Mouse (Mus musculus) liver, embryonic 16.5 days (tissue): ENCODE data around the gene Rab11fip5. TPM values are rescaled to one million over a fixed set of nuclear protein-coding genes. Genes with fewer than 3 reads are reported as not detected.
A peak's percentile ranks its signal among the peaks of the same experiment; 100 is the strongest.

Experiments
- ATAC-seq: fragments of 200-750 bp; cut with Nextera tagmentation; 2 replicates; pipeline ENCODE4 v1.8.0; 2017; ENCODE audit warnings: low read depth, mild to moderate bottlenecking, moderate number of reproducible peaks, moderate library complexity
- H3K27ac ChIP-seq: fragments of 300-500 bp; sonication (generic); 2 replicates; pipeline ENCODE4 v1.5.1; 2014; ENCODE audit warnings: mild to moderate bottlenecking, low read length
- H3K27me3 ChIP-seq: fragments of 300-500 bp; sonication (generic); 2 replicates; pipeline ENCODE4 v1.6.1; 2014; ENCODE audit warnings: low read depth, low read length, mixed read lengths; ENCODE audit not compliant: control insufficient read depth, insufficient read depth
- H3K36me3 ChIP-seq: fragments of 300-500 bp; sonication (generic); 2 replicates; pipeline ENCODE4 v1.6.1; 2014; ENCODE audit warnings: mild to moderate bottlenecking; ENCODE audit not compliant: control insufficient read depth, insufficient read depth
- H3K4me1 ChIP-seq: fragments of 300-500 bp; sonication (generic); 2 replicates; pipeline ENCODE4 v1.6.1; 2014; ENCODE audit warnings: low read depth, low read length, mixed read lengths; ENCODE audit not compliant: control insufficient read depth
- H3K4me2 ChIP-seq: fragments of 300-500 bp; sonication (generic); 2 replicates; pipeline ENCODE4 v1.6.1; 2014; ENCODE audit warnings: low read depth, low read length, mixed read lengths
- H3K4me3 ChIP-seq: fragments of 300-500 bp; sonication (generic); 2 replicates; pipeline ENCODE4 v1.5.1; 2014; ENCODE audit warnings: low read depth, mild to moderate bottlenecking, low read length
- H3K9ac ChIP-seq: fragments of 300-500 bp; sonication (generic); 2 replicates; pipeline ENCODE4 v1.6.1; 2014; ENCODE audit warnings: low read depth, low read length
- H3K9me3 ChIP-seq: fragments of 300-500 bp; sonication (generic); replicated peaks from 2 replicates; pipeline ENCODE4 v1.6.1; 2016; ENCODE audit warnings: low read length; ENCODE audit not compliant: control insufficient read depth
- WGBS: fragments of 180-500 bp; shearing (Covaris S2); extraction: QIAGEN DNeasy Blood & Tissue Kit; methylation state at CpG from one replicate; pipeline ENCODE4 v1.1.7; 2014; ENCODE audit not compliant: insufficient replicate concordance; 5-methylcytosine and 5-hydroxymethylcytosine counted together
- polyA plus RNA-seq: library from polyadenylated mRNA; unstranded; fragments of >200 nt; fragmentation: Nextera tagmentation; extraction: Ambion mirVana; gene quantifications from 2 replicates; pipeline ENCODE4 v1.2.1, GENCODE M21; 2015

The Rab11fip5 gene
- polyA plus RNA-seq, 1 experiment from 2014 or later: 1.0 TPM

- no peak for ATAC-seq
- no peak overlapping the region for H3K4me2 ChIP-seq
- 0 out of 2 replicates have a peak, but pooled peaks cover 2% of the 10 kb centered on the region for H3K27me3 ChIP-seq
- H3K4me3 ChIP-seq: no peak overlapping the region
- H3K4me1 ChIP-seq: no peaks in the 10 kb centered on the region
- no peaks in the 10 kb centered on the region for H3K9me3 ChIP-seq
- H3K27ac ChIP-seq: no peak overlapping the region
- H3K36me3 ChIP-seq: no peaks in the 10 kb centered on the region
- H3K9ac ChIP-seq: no peak overlapping the region
These were observed 29.5 kb downstream of the Rab11fip5 start for GRCm38 (mm10) chr6:85344929-85345328.

GRCm38 (mm10) chr6:85343027-85343426 lies 31.4 kb downstream of the Rab11fip5 start:
- Histone ChIP-seq H3K9me3 (no peaks in the 10 kb centered on the region), H3K27me3 (0 out of 2 replicates have a peak, but pooled peaks cover 2% of the 10 kb centered on the region), H3K9ac (no peak overlapping the region), H3K36me3 (no peaks in the 10 kb centered on the region), H3K4me3 (no peak overlapping the region), H3K27ac (no peak overlapping the region), H3K4me2 (no peak overlapping the region), H3K4me1 (no peaks in the 10 kb centered on the region)
- ATAC-seq: no peak
- WGBS: 81% methylated on average over 8 of the region's 8 CpGs

- ATAC-seq: no peak
- 56% methylated on average over 13 of the region's 13 CpGs for WGBS
These were observed 32.5 kb downstream of the Rab11fip5 start for GRCm38 (mm10) chr6:85341814-85342501.

DNA sequence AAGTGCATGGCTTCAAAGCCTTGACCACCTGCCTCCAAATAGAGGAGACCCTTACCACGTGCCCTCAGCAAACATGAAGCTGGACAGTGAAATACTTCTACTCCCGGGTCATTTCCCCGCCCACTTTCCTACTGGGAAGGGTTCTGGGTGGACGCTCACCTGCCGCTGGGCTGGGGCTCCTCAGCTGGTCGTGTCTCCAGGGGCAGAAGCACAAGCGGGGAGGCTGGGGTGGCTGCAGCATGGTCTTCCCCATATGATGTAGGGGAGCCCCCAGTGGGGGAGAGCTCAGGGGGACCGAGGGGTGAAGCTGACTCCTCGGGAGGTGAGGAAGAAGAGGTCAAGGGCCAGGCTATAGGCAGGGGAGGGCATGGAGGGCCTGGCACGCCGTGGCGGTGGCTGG lies 34.2 kb downstream of the Rab11fip5 start:
- Histone ChIP-seq H3K9ac (no peak overlapping the region), H3K9me3 (no peaks in the 10 kb centered on the region), H3K4me1 (no peaks in the 10 kb centered on the region), H3K27me3 (0 out of 2 replicates have a peak, but pooled peaks cover 2% of the 10 kb centered on the region), H3K4me3 (no peak overlapping the region), H3K27ac (no peak overlapping the region), H3K36me3 (no peaks in the 10 kb centered on the region), H3K4me2 (no peak overlapping the region)
- no peak for ATAC-seq
- WGBS: 51% methylated on average over 12 of the region's 12 CpGs

More at GRCm38 (mm10) chr6:85341814-85342501, 32.5 kb downstream of the Rab11fip5 start:
- H3K27ac ChIP-seq: no peak overlapping the region
- H3K36me3 ChIP-seq: no peaks in the 10 kb centered on the region
- H3K4me2 ChIP-seq: no peak overlapping the region
- 0 out of 2 replicates have a peak, but pooled peaks cover 2% of the 10 kb centered on the region for H3K27me3 ChIP-seq
- no peak overlapping the region for H3K9ac ChIP-seq
- no peaks in the 10 kb centered on the region for H3K4me1 ChIP-seq
- no peaks in the 10 kb centered on the region for H3K9me3 ChIP-seq
- no peak overlapping the region for H3K4me3 ChIP-seq

GRCm38 (mm10) chr6:85339273-85339901 lies 35.0 kb downstream of the Rab11fip5 start:
- no peak overlapping the region for H3K27ac ChIP-seq

GRCm38 (mm10) chr6:85336944-85337343 lies 37.5 kb downstream of the Rab11fip5 start:
- no peak for ATAC-seq
- Histone ChIP-seq H3K4me1 (peaks cover 3% of the 10 kb centered on the region), H3K27ac (no peak overlapping the region), H3K36me3 (no peaks in the 10 kb centered on the region), H3K27me3 (peaks cover 9% of the 10 kb centered on the region), H3K9ac (no peak overlapping the region), H3K4me3 (no peak overlapping the region), H3K4me2 (no peak overlapping the region), H3K9me3 (no peaks in the 10 kb centered on the region)
- 67% methylated on average over 9 of the region's 9 CpGs for WGBS

More at GRCm38 (mm10) chr6:85339273-85339901, 35.0 kb downstream of the Rab11fip5 start:
- 0 out of 2 replicates have a peak, but pooled peaks have one; percentile 17 for ATAC-seq
- Histone ChIP-seq H3K9me3 (no peaks in the 10 kb centered on the region), H3K4me1 (no peaks in the 10 kb centered on the region), H3K36me3 (no peaks in the 10 kb centered on the region), H3K27me3 (0 out of 2 replicates have a peak, but pooled peaks cover 2% of the 10 kb centered on the region), H3K4me2 (no peak overlapping the region), H3K9ac (no peak overlapping the region), H3K4me3 (no peak overlapping the region)
- WGBS: 58% methylated on average over 1 of the region's 1 CpGs

GRCm38 (mm10) chr6:85335352-85335751 lies 39.1 kb downstream of the Rab11fip5 start:
- 50% methylated on average over 3 of the region's 3 CpGs for WGBS
- Histone ChIP-seq H3K9ac (no peak overlapping the region), H3K4me3 (no peak overlapping the region), H3K4me2 (no peak overlapping the region), H3K36me3 (no peaks in the 10 kb centered on the region), H3K4me1 (peaks cover 3% of the 10 kb centered on the region), H3K27ac (no peak overlapping the region), H3K27me3 (peaks cover 9% of the 10 kb centered on the region), H3K9me3 (no peaks in the 10 kb centered on the region)
- no peak for ATAC-seq

DNA sequence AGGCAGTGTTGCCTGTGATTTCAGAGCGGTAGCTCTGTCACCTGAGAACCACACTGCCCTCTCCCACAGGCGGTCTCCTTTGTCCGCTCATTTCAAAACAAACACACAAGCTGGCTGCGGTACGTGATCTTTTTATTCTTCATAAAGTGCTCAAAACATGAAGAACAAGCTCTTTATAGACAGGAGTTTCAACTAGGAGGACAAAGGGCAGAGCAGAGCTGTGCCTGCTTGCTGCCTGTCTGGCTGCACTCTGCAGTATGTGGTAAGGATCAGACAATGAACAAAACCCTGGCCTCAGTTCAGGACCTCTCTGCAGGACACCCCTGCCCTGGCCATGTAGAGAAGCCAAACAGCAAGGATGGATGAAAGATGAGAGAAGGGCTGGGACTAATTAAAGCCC lies 39.6 kb downstream of the Rab11fip5 start:
- Histone ChIP-seq H3K9ac (no peak overlapping the region), H3K4me3 (no peak overlapping the region), H3K27ac (no peak overlapping the region), H3K4me1 (peaks cover 3% of the 10 kb centered on the region), H3K9me3 (no peaks in the 10 kb centered on the region), H3K27me3 (peaks cover 9% of the 10 kb centered on the region), H3K4me2 (no peak overlapping the region), H3K36me3 (no peaks in the 10 kb centered on the region)
- WGBS: 66% methylated on average over 5 of the region's 5 CpGs
- ATAC-seq: no peak

- Histone ChIP-seq H3K9ac (no peak overlapping the region), H3K9me3 (no peaks in the 10 kb centered on the region), H3K4me3 (no peak overlapping the region), H3K4me2 (no peak overlapping the region), H3K36me3 (no peaks in the 10 kb centered on the region), H3K4me1 (peaks cover 3% of the 10 kb centered on the region), H3K27me3 (peaks cover 9% of the 10 kb centered on the region), H3K27ac (no peak overlapping the region)
- ATAC-seq: no peak
These were observed 40.2 kb downstream of the Rab11fip5 start for GRCm38 (mm10) chr6:85334251-85334650.
